Mouse (Mus musculus): ENCODE results near the gene Git1. TPM values are rescaled to one million over a fixed set of nuclear protein-coding genes. Genes with fewer than 3 reads are reported as not detected.
A peak's percentile ranks its signal among the peaks of the same experiment; 100 is the strongest.

The Git1 gene
- 13.6 and 15.2 TPM in 2 replicates for polyA plus RNA-seq (2014; fragmentation: Nextera tagmentation; extraction: Ambion mirVana)

- Histone ChIP-seq H3K9ac (ENCODE audit: low read length) (peak within 1 kb of the TSS; percentile 96), H3K27me3 (ENCODE audit: control insufficient read depth, insufficient read depth, low read length) (no peaks in the 10 kb centered on the region), H3K4me2 (ENCODE audit: low read length) (peak within 1 kb of the TSS; percentile 94), H3K36me3 (ENCODE audit: control insufficient read depth, insufficient read depth, low read length) (0 out of 2 replicates have a peak, but pooled peaks cover under 1% of the 10 kb centered on the region), H3K4me3 (ENCODE audit: control insufficient read depth in 1 of 2, insufficient read depth in 1 of 2, low read depth in 1 of 2, low read length in 2 of 2) (peak within 1 kb of the TSS; percentile 92 to 94), H3K4me1 (ENCODE audit: control insufficient read depth in 2 of 2, insufficient read depth in 2 of 2, low read length in 2 of 2) (peaks cover 40 to 72% of the 10 kb centered on the region in 2 experiments), H3K9me3 (ENCODE audit: control insufficient read depth, low read length) (no peaks in the 10 kb centered on the region), H3K27ac (replicated peaks in 1 of 2; ENCODE audit: control insufficient read depth in 1 of 2, insufficient read depth in 1 of 2, low read depth in 2 of 2, low read length in 2 of 2) (peak within 1 kb of the TSS; percentile 95 to 98)
- 1% methylated on average over 58 of the region's 74 CpGs for WGBS
- ATAC-seq (ENCODE audit: insufficient number of reproducible peaks, insufficient read depth, low FRiP score, low read depth), result no peak
Measured at GRCm38 (mm10) chr11:77493512-77494343, at the start of gene Git1. Git1 (plus strand) TSS chr11:77493562.

- ATAC-seq (ENCODE audit: insufficient number of reproducible peaks, insufficient read depth, low FRiP score, low read depth), result no peak
- 71% methylated on average over 2 of the region's 2 CpGs for WGBS
- no peak overlapping the region for H3K9ac ChIP-seq (ENCODE audit: low read length)
Measured at GRCm38 (mm10) chr11:77444939-77445338, 48.4 kb upstream of the Git1 start.

GRCm38 (mm10) chr11:77446628-77447041, 46.7 kb upstream of the Git1 start:
- peak; percentile 74 for ATAC-seq (ENCODE audit: insufficient number of reproducible peaks, insufficient read depth, low FRiP score, low read depth)
- H3K4me3 ChIP-seq (ENCODE audit: control insufficient read depth in 1 of 2, insufficient read depth in 1 of 2, low read depth in 1 of 2, low read length in 2 of 2), result no peak overlapping the region
- 18% methylated on average over 6 of the region's 6 CpGs for WGBS
- H3K27me3 ChIP-seq (ENCODE audit: control insufficient read depth, insufficient read depth, low read length), result no peaks in the 10 kb centered on the region
- H3K4me2 ChIP-seq (ENCODE audit: low read length), result no peak overlapping the region
- peaks cover 0 to 27% of the 10 kb centered on the region in 2 experiments for H3K4me1 ChIP-seq (ENCODE audit: control insufficient read depth in 2 of 2, insufficient read depth in 2 of 2, low read length in 2 of 2)
- peaks cover 77% of the 10 kb centered on the region for H3K36me3 ChIP-seq (ENCODE audit: control insufficient read depth, insufficient read depth, low read length)
- H3K27ac ChIP-seq (replicated peaks in 1 of 2; ENCODE audit: control insufficient read depth in 1 of 2, insufficient read depth in 1 of 2, low read depth in 2 of 2, low read length in 2 of 2), result peak overlapping the region in 1 of 2 experiments; percentile 10; a peak in 2 of 4 replicates
- H3K9me3 ChIP-seq (ENCODE audit: control insufficient read depth, low read length), result no peaks in the 10 kb centered on the region
- H3K9ac ChIP-seq (ENCODE audit: low read length), result no peak overlapping the region

More at GRCm38 (mm10) chr11:77444939-77445338, 48.4 kb upstream of the Git1 start:
- Histone ChIP-seq H3K9me3 (ENCODE audit: control insufficient read depth, low read length) (no peaks in the 10 kb centered on the region), H3K27me3 (ENCODE audit: control insufficient read depth, insufficient read depth, low read length) (no peaks in the 10 kb centered on the region), H3K36me3 (ENCODE audit: control insufficient read depth, insufficient read depth, low read length) (peaks cover 78% of the 10 kb centered on the region), H3K4me3 (ENCODE audit: control insufficient read depth in 1 of 2, insufficient read depth in 1 of 2, low read depth in 1 of 2, low read length in 2 of 2) (no peak overlapping the region), H3K27ac (replicated peaks in 1 of 2; ENCODE audit: control insufficient read depth in 1 of 2, insufficient read depth in 1 of 2, low read depth in 2 of 2, low read length in 2 of 2) (no peak overlapping the region), H3K4me1 (ENCODE audit: control insufficient read depth in 2 of 2, insufficient read depth in 2 of 2, low read length in 2 of 2) (peaks cover 0 to 34% of the 10 kb centered on the region in 2 experiments), H3K4me2 (ENCODE audit: low read length) (no peak overlapping the region)

GRCm38 (mm10) chr11:77449224-77449623, 44.1 kb upstream of the Git1 start:
- Histone ChIP-seq H3K4me3 (ENCODE audit: control insufficient read depth in 1 of 2, insufficient read depth in 1 of 2, low read depth in 1 of 2, low read length in 2 of 2) (no peak overlapping the region), H3K4me1 (ENCODE audit: control insufficient read depth in 2 of 2, insufficient read depth in 2 of 2, low read length in 2 of 2) (peaks cover 0 to 19% of the 10 kb centered on the region in 2 experiments; a peak in 3 of 4 replicates), H3K4me2 (ENCODE audit: low read length) (no peak overlapping the region), H3K9me3 (ENCODE audit: control insufficient read depth, low read length) (no peaks in the 10 kb centered on the region), H3K27ac (replicated peaks in 1 of 2; ENCODE audit: control insufficient read depth in 1 of 2, insufficient read depth in 1 of 2, low read depth in 2 of 2, low read length in 2 of 2) (no peak overlapping the region), H3K27me3 (ENCODE audit: control insufficient read depth, insufficient read depth, low read length) (no peaks in the 10 kb centered on the region), H3K36me3 (ENCODE audit: control insufficient read depth, insufficient read depth, low read length) (peaks cover 77% of the 10 kb centered on the region), H3K9ac (ENCODE audit: low read length) (no peak overlapping the region)
- ATAC-seq (ENCODE audit: insufficient number of reproducible peaks, insufficient read depth, low FRiP score, low read depth), result no peak
- WGBS, result 82% methylated on average over 7 of the region's 7 CpGs

- H3K4me3 ChIP-seq (ENCODE audit: control insufficient read depth in 1 of 2, insufficient read depth in 1 of 2, low read depth in 1 of 2, low read length in 2 of 2), result no peak overlapping the region
- H3K9me3 ChIP-seq (ENCODE audit: control insufficient read depth, low read length), result no peaks in the 10 kb centered on the region
- no peak overlapping the region for H3K27ac ChIP-seq (replicated peaks in 1 of 2; ENCODE audit: control insufficient read depth in 1 of 2, insufficient read depth in 1 of 2, low read depth in 2 of 2, low read length in 2 of 2)
- H3K4me2 ChIP-seq (ENCODE audit: low read length), result no peak overlapping the region
- no peak for ATAC-seq (ENCODE audit: insufficient number of reproducible peaks, insufficient read depth, low FRiP score, low read depth)
- peaks cover 2 to 14% of the 10 kb centered on the region in 2 experiments for H3K4me1 ChIP-seq (ENCODE audit: control insufficient read depth in 2 of 2, insufficient read depth in 2 of 2, low read length in 2 of 2)
- H3K36me3 ChIP-seq (ENCODE audit: control insufficient read depth, insufficient read depth, low read length), result peaks cover 84% of the 10 kb centered on the region
- H3K9ac ChIP-seq (ENCODE audit: low read length), result no peak overlapping the region
- no peaks in the 10 kb centered on the region for H3K27me3 ChIP-seq (ENCODE audit: control insufficient read depth, insufficient read depth, low read length)
- WGBS, result 80% methylated on average over 2 of the region's 2 CpGs
Measured at GRCm38 (mm10) chr11:77451670-77452069, 41.7 kb upstream of the Git1 start.

- no peak overlapping the region for H3K4me3 ChIP-seq (ENCODE audit: control insufficient read depth in 1 of 2, insufficient read depth in 1 of 2, low read depth in 1 of 2, low read length in 2 of 2)
- H3K27me3 ChIP-seq (ENCODE audit: control insufficient read depth, insufficient read depth, low read length), result no peaks in the 10 kb centered on the region
- H3K4me1 ChIP-seq (ENCODE audit: control insufficient read depth in 2 of 2, insufficient read depth in 2 of 2, low read length in 2 of 2), result peaks cover 5 to 22% of the 10 kb centered on the region in 2 experiments
- H3K9ac ChIP-seq (ENCODE audit: low read length), result no peak overlapping the region
- H3K36me3 ChIP-seq (ENCODE audit: control insufficient read depth, insufficient read depth, low read length), result peaks cover 87% of the 10 kb centered on the region
- H3K4me2 ChIP-seq (ENCODE audit: low read length), result no peak overlapping the region
- H3K27ac ChIP-seq (replicated peaks in 1 of 2; ENCODE audit: control insufficient read depth in 1 of 2, insufficient read depth in 1 of 2, low read depth in 2 of 2, low read length in 2 of 2), result no peak overlapping the region
- H3K9me3 ChIP-seq (ENCODE audit: control insufficient read depth, low read length), result no peaks in the 10 kb centered on the region
- no peak for ATAC-seq (ENCODE audit: insufficient number of reproducible peaks, insufficient read depth, low FRiP score, low read depth)
- 98% methylated on average over 2 of the region's 2 CpGs for WGBS
Measured at GRCm38 (mm10) chr11:77453388-77453787, 40.0 kb upstream of the Git1 start.

- WGBS, result 82% methylated on average over 9 of the region's 9 CpGs
Measured at GRCm38 (mm10) chr11:77455770-77456510, 37.4 kb upstream of the Git1 start.

More at GRCm38 (mm10) chr11:77455770-77456510, 37.4 kb upstream of the Git1 start:
- Histone ChIP-seq H3K9ac (ENCODE audit: low read length) (no peak overlapping the region), H3K27me3 (ENCODE audit: control insufficient read depth, insufficient read depth, low read length) (no peaks in the 10 kb centered on the region), H3K27ac (replicated peaks in 1 of 2; ENCODE audit: control insufficient read depth in 1 of 2, insufficient read depth in 1 of 2, low read depth in 2 of 2, low read length in 2 of 2) (no peak overlapping the region), H3K4me2 (ENCODE audit: low read length) (no peak overlapping the region), H3K9me3 (ENCODE audit: control insufficient read depth, low read length) (no peaks in the 10 kb centered on the region), H3K4me3 (ENCODE audit: control insufficient read depth in 1 of 2, insufficient read depth in 1 of 2, low read depth in 1 of 2, low read length in 2 of 2) (no peak overlapping the region), H3K4me1 (ENCODE audit: control insufficient read depth in 2 of 2, insufficient read depth in 2 of 2, low read length in 2 of 2) (peaks cover 5 to 22% of the 10 kb centered on the region in 2 experiments), H3K36me3 (ENCODE audit: control insufficient read depth, insufficient read depth, low read length) (peaks cover 73% of the 10 kb centered on the region)
- ATAC-seq (ENCODE audit: insufficient number of reproducible peaks, insufficient read depth, low FRiP score, low read depth), result no peak

Measured in heart, embryonic 14.5 days (tissue).